Mouse (Mus musculus) embryo, embryonic 11 days (tissue): ENCODE results near the gene Nanos1.

Source experiments
- DNase-seq: peaks from one replicate; pipeline ENCODE4 v3.0.0-alpha.2; 2015

The Nanos1 gene

GRCm38 (mm10) chr19:60789452-60789851, 33.7 kb downstream of the Nanos1 start:
- DNase-seq, result peak; percentile 6

DNA sequence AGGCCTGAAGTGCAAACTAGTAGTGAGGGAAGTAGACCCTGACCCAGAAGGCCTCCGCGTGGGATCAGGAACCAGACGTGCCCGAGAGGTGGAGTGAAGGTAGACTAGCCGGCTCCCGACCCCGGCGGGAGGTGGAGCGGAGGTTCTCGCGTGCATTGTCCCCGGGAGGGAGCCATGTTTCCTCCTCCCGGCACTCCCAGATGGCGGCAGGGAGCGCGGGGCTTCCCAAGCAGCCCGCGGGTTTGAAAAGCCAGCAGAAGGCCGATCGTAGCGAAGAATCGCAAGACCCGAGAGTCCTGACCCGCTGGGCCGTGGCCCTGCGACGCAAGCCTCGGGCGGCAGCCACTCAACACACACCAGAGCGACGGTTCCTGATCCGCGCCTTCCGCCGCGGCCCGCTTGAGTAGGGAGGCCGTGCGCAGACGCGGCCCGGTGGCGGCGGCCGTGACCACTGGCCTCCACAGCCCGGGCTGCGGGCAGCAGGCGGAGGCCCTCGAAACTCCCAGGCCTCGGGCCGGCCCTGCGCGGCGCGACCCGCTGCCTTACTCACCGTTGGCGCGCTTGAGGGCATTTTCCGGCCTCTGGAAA, 34.2 kb downstream of the Nanos1 start:
- DNase-seq, result peak; percentile 77

- peak; percentile 96 for DNase-seq
These were observed 34.9 kb downstream of the Nanos1 start, which contains the start of gene Eif3a for GRCm38 (mm10) chr19:60790551-60791161. Gene Eif3a (minus strand): TSS chr19:60790658.

DNA sequence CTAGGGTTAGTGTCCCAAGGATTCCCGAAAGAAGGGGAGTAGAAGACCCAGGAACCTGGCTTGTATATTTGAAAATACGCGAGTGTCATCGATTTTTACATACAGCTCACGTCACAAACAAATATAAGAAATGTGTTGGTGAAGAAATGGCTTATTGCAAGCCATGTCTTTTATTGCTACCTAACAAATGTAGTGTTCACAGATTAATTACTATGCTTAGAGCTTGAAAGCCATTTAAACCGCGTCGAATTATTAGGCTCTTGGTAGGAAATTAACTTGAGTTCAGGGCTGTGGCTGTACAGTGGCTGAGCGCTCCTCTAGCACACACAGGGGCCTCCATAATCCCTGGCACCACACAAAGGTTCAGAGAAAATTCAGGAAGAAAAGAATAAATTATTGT, 35.4 kb downstream of the Nanos1 start:
- no peak for DNase-seq

GRCm38 (mm10) chr19:60793170-60793707, 37.5 kb downstream of the Nanos1 start:
- no peak for DNase-seq

DNA sequence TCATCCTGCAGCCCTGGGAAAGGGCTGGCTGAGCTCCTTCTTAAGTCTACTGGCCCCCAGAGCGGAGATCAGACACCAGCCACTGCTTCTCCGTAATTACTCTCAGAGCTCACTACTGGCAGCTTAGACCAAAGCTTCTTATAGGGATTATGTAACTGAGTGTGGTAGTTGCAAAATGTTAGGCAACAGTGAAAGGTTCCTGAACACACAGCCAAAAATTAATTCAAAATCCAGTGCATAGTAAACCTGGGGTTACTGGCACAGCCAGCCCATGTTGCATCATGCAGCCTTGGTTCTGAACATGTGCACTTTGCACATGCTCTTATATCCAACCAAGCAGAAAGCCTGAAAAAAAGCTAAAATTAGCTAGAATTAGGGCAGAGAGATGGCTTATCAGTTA, 39.5 kb downstream of the Nanos1 start:
- DNase-seq, result no peak

DNA sequence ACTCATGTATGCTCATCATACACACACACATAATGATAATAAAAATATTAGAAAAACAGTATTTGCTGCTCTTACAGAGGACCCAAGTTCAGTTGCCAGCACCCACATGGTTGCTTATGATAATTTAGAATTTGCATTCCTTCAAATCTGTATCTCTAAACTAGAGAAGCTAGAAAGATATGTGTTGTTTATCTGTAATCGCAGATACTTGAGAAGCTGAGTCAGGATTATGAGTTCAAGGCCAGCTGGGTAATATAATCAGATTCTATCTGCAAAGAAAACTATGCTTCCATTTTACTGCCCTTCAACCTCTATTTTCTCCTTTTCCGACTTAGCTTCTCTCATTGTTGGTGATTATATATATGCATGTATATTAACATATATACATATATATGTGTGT, 41.6 kb downstream of the Nanos1 start:
- DNase-seq, result no peak

DNA sequence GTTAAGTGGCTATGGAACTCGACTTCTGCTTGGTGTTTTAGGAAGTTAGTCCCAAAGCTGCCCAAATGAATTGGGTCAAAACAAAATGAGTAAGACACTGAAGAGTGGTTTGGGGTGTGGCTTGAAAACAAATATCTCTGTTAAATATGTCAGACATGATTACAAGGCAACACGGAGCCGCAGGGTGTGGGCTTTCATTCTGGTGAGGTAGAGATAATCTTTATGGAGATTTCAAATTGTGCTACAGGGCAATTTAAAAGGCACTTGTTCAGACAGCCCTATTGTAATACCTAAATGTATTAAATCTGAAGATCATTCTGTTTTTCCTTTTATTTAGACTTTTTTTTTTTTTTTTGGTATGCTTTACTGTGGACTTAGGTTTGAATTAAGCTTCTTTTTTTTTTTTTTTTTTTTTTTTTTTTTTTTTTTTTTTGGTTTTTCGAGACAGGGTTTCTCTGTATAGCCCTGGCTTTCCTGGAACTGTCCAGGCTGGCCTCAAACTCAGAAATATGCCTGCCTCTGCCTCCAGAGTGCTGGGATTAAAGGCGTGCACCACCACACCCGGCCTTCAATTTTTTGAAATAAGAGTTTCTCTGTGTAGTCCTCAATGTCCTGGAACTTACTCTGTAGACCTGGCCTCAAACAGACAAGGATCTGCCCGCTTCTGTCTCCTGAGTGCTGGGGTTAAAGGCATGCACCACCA, 44.2 kb downstream of the Nanos1 start:
- no peak for DNase-seq

- DNase-seq, result no peak
These were observed 49.1 kb downstream of the Nanos1 start for GRCm38 (mm10) chr19:60804903-60805302.
